Mouse (Mus musculus): ENCODE data around the gene Tm9sf2.

DNA sequence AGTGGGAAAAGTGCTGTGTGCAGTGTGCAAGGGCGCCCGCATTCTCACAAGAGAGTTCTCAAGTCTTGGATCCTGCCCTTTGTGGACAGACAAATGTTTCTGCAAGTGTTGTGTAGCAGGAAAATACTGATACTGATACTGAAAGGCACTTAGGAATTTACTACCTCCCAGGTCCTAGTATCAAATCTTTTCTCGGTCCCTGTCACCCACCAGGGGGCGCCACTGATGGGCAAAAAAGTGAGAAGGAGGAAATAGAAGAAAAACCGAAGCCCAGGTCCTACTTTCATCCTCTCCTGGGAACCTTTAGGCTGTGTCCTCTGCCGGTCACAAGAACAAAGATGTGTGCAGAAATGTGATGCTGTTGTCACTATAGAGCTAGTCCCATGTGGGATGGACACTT, 27.4 kb upstream of the Tm9sf2 start:
- TF ChIP-seq POLR2A (IDR thresholded peaks at IDR 0.05; ENCODE audit: extremely low read depth, insufficient read depth, low read length) (no peak), CTCF (IDR thresholded peaks at IDR 0.05; ENCODE audit: extremely low read depth, insufficient read depth, low read length) (peak; percentile 48)

All from cortical plate, adult 2 months (tissue).